Mouse (Mus musculus): ENCODE data around the gene Fpr3.
"Not testable (repeated sequence)": the region's sequence is repeated elsewhere in the genome, so short reads cannot be mapped to it uniquely, and the experiment has no call there.

The Fpr3 gene

GRCm38 (mm10) chr17:17882672-17883071, 5.0 kb upstream of the Fpr3 start:
- no peak for DNase-seq (ENCODE audit: low spot score in 2 of 2)

- no peak for DNase-seq (ENCODE audit: low spot score in 2 of 2)
These were observed 3.8 kb upstream of the Fpr3 start, which contains the start of gene Fpr1 for GRCm38 (mm10) chr17:17883840-17884239. Gene Fpr1 (minus strand): TSS chr17:17883940.

- no peak for DNase-seq (ENCODE audit: low spot score in 2 of 2)
These were observed 2.2 kb downstream of the Fpr3 start for GRCm38 (mm10) chr17:17889732-17890425.

GRCm38 (mm10) chr17:17896039-17896438, 8.4 kb downstream of the Fpr3 start:
- peak in 1 of 2 experiments; percentile 14 for DNase-seq (ENCODE audit: low spot score in 2 of 2)

- no peak for DNase-seq (ENCODE audit: low spot score in 2 of 2)
These were observed 11.6 kb downstream of the Fpr3 start for GRCm38 (mm10) chr17:17899268-17899667.

DNA sequence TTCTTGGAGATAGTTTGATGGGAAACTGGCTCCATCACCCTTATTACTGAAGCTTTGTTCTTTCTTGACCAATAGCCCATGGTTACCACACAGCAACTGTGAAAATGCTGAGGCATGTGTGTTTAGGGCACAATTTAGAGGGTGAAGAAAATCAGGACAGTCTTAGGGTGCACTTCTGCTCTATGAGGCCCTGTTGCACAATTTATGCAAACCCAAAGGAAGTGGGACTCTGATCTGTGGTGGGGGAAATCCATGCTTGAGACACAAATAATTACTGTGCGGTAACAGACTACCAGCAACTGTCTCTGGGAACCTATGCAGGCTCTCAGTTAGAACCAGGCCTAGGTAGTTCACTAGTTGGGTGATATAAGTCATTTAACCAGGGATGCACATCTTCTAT, 13.1 kb downstream of the Fpr3 start:
- DNase-seq (ENCODE audit: low spot score in 2 of 2) = peak; percentile 3 to 13

GRCm38 (mm10) chr17:17909636-17910421, 22.2 kb downstream of the Fpr3 start:
- DNase-seq (ENCODE audit: low spot score in 2 of 2) = peak; percentile 49 to 53

DNA sequence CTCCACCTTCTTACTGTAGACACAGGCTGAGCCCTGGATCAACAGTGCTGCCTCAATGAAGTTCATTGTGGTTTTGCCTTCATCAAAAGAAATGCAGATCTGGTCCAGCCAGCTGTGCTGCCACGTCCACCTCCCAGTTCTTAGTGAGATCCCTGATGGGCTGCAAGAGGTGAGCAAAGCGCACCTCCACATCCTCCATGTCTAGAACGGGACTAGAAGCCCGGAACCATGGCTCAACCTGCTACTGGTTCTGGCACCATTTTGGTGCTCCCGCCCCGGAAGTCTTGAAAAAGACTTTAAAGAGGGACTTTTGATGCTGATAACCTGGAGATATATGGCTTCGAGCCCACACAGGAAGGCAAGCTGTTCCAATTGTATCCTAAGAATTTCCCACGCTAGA, 25.0 kb downstream of the Fpr3 start:
- DNase-seq (ENCODE audit: low spot score in 2 of 2) = not testable (repeated sequence)

DNA sequence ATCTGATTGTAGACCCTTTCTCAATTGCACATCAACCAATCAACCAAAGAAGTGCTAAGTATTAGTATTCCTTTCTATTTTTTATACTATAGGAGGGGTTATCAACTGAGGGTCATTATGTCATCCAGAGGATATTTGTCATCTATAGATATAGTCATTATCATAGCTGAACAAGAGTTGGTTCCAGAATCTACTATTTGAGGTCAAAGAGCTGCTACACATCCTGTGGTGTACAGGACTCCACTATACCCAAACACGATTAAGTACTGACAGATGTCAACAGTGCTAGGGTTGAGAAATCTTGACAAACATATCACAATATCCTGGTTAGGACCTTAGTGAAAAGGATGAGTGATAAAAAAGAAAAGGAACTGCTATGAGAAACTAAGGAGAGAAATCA, 29.7 kb downstream of the Fpr3 start:
- DNase-seq (ENCODE audit: low spot score in 2 of 2) = no peak

GRCm38 (mm10) chr17:17917782-17918181, 30.1 kb downstream of the Fpr3 start:
- DNase-seq (ENCODE audit: low spot score in 2 of 2) = no peak

DNA sequence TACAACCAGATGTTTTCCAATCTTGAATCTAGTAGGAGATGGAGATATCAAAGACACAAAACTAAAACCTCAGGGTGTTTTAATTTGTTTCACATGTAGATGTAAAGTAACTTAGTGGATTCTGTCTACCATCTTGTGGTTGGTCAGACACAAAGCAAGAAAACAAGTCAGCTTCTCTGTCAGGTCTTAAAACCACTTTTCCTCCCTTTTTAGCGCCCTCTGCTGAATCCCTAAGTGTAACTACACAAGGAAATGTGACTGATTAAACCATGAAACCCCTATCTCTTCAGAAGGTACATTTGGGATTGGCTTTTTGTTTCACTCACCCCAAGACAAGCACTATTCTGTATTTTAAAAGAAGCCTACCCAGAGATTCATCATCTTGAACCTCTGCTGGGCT, 85.8 kb downstream of the Fpr3 start:
- DNase-seq (ENCODE audit: low spot score in 2 of 2) = no peak

GRCm38 (mm10) chr17:17981232-17981631, 93.6 kb downstream of the Fpr3 start:
- not testable (repeated sequence) for DNase-seq (ENCODE audit: low spot score in 2 of 2)

DNA sequence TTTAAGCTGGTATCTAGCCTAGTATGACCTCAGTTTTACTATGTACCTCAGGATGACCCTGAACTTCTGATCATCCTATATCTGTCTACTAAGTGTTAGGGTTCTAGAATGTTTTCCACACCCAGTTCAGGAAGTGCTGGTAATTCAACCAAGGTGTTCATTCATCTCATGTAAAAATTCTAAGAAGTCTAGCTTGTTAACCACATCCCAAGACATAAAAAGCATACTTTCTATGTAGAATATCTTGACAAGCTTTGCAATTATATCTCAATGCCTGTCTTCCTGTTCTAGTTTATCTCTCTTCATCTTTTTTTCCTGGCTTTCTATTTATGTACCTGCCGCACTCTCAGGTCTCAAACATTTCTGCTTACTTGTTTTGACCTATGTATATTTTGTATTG, 117.1 kb downstream of the Fpr3 start:
- no peak for DNase-seq (ENCODE audit: low spot score in 2 of 2)
